Mouse (Mus musculus) E14TG2a.4 (cell line): Measurements from ENCODE around the gene Olfr198.
"Not testable (repeated sequence)": the region's sequence is repeated elsewhere in the genome, so short reads cannot be mapped to it uniquely, and the experiment has no call there.

ENCODE experiments used
- H3K27me3 ChIP-seq: 2 replicates; pipeline ENCODE4 v1.6.1; 2014; ENCODE audit warnings: low read length, control low read depth; ENCODE audit not compliant: insufficient read depth
- H3K36me3 ChIP-seq: 2 replicates; pipeline ENCODE4 v1.6.1; 2014; ENCODE audit warnings: low read length, control low read depth; ENCODE audit not compliant: insufficient read depth
- H3K4me1 ChIP-seq: replicated peaks from 2 replicates; pipeline ENCODE4 v1.6.1; 2014; ENCODE audit warnings: low read depth, low read length, control low read depth
- H3K4me3 ChIP-seq: replicated peaks from 2 replicates; pipeline ENCODE4 v1.5.1; 2014; ENCODE audit warnings: mild to moderate bottlenecking, low read length
- H3K9me3 ChIP-seq: 2 replicates; pipeline ENCODE4 v1.6.1; 2014; ENCODE audit warnings: low read length, control low read depth
- CTCF ChIP-seq: conservative IDR thresholded peaks from 2 replicates; pipeline ENCODE4 v1.5.1; 2014; ENCODE audit warnings: low read length
- NANOG ChIP-seq: IDR thresholded peaks from 2 replicates; pipeline ENCODE4 v1.6.1; 2014; ENCODE audit warnings: borderline replicate concordance, low read length, mixed read lengths
- POU5F1 ChIP-seq: IDR thresholded peaks from 2 replicates; pipeline ENCODE4 v1.6.1; 2014; ENCODE audit warnings: low read length, borderline replicate concordance

Olfr198 gene

GRCm38 (mm10) chr16:59203433-59203832 lies at the start of gene Olfr198:
TSS of gene Olfr198 (minus strand) at chr16:59203533.
- H3K4me1 ChIP-seq, H3K27me3 ChIP-seq, H3K36me3 ChIP-seq, H3K4me3 ChIP-seq, H3K9me3 ChIP-seq: not testable (repeated sequence)

- Histone ChIP-seq H3K9me3 (peaks cover 25% of the 10 kb centered on the region; the same call in 1 of the 2 replicates), H3K4me1 (no peaks in the 10 kb centered on the region), H3K27me3 (no peaks in the 10 kb centered on the region), H3K4me3 (no peak overlapping the region), H3K36me3 (no peaks in the 10 kb centered on the region)
- TF ChIP-seq NANOG: no peak
- TF ChIP-seq CTCF: no peak
Observed at GRCm38 (mm10) chr16:59249684-59250083, 46.4 kb upstream of the Olfr198 start.

- not testable (repeated sequence) for H3K4me3 ChIP-seq, H3K4me1 ChIP-seq, H3K27me3 ChIP-seq, H3K36me3 ChIP-seq
- H3K9me3 ChIP-seq: peaks cover 18% of the 10 kb centered on the region
Observed at GRCm38 (mm10) chr16:59219667-59220066, 16.3 kb upstream of the Olfr198 start, which contains the start of gene Olfr199. TSS of gene Olfr199 (minus strand) at chr16:59219767.

GRCm38 (mm10) chr16:59217861-59218260 lies 14.5 kb upstream of the Olfr198 start:
- not testable (repeated sequence) for H3K4me3 ChIP-seq, H3K27me3 ChIP-seq, H3K36me3 ChIP-seq, H3K4me1 ChIP-seq
- peaks cover 17% of the 10 kb centered on the region for H3K9me3 ChIP-seq

- no peak within 1 kb of the TSS for H3K4me3 ChIP-seq
- no peaks in the 10 kb centered on the region for H3K4me1 ChIP-seq
- no peaks in the 10 kb centered on the region for H3K36me3 ChIP-seq
- TF ChIP-seq NANOG: no peak
- no peak for TF ChIP-seq CTCF
- TF ChIP-seq POU5F1: no peak
- no peaks in the 10 kb centered on the region for H3K27me3 ChIP-seq
- no peaks in the 10 kb centered on the region for H3K9me3 ChIP-seq
Observed at GRCm38 (mm10) chr16:59170354-59170753, 33.0 kb downstream of the Olfr198 start, which contains the start of gene Olfr196. TSS of gene Olfr196 (minus strand) at chr16:59170454.

GRCm38 (mm10) chr16:59151996-59152395 lies 51.3 kb downstream of the Olfr198 start:
- Histone ChIP-seq H3K9me3 (no peaks in the 10 kb centered on the region), H3K4me1 (no peaks in the 10 kb centered on the region), H3K4me3 (no peak overlapping the region), H3K36me3 (no peaks in the 10 kb centered on the region), H3K27me3 (no peaks in the 10 kb centered on the region)
- TF ChIP-seq POU5F1 (no peak), CTCF (no peak), NANOG (no peak)
